Mouse (Mus musculus): ENCODE results near the gene Tm6sf2. TPM values are rescaled to one million over a fixed set of nuclear protein-coding genes. Genes with fewer than 3 reads are reported as not detected.

Tm6sf2 gene
- polyA plus RNA-seq, 1 experiment from 2014 or later: 2.1 TPM

DNA sequence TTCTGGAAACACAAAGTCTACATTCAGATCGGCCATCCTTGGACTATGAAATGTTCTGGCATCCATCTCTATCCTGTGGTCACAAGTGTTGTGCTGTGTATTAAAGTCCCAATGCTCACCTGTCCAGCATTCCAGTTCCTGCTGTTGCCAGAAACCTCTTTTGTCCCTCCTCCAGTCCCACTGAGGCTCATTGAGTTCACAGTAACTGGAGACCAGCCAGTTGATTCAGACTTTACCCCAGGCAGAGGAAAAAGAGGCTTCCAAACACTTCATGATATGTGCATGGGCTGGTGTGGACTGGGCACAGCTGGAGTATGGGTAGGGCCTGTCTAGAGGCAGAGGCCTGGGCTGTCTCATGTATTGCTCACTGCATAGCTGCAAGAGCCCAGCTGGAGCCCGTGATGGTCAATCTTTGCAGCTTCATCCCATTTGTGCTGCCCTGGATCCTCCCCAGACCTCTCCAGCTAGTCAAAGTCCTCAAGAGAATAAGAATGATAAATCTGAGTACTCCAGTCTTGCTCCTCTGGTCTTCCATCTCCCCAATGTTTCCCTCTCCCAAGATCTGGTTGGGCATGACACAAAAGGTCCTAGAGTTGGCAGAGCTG is 786 bp upstream of the Tm6sf2 start:
- H3K27ac ChIP-seq (replicated peaks): no peak overlapping the region

DNA sequence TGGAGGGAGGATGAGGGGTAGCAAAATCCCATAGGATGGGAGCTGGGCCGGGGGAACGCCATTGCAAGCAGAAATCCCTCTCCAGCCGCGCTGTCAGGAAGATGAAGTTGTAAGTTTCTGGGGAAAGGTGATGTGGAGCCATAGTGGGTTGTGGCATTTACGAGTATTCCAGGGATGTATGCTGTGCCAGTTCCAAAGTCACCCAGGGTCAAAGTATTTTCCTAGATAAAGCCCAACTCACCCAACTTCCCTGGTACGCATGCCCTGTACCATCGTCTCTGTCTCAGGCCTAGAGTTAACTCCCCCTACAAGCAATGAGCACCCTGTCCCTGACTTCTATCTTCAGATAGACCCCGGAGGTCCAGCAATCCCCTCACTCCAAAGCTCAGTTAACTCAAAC is 396 bp downstream of the Tm6sf2 start:
- Histone ChIP-seq H3K36me3 (peaks cover 38% of the 10 kb centered on the region), H3K27me3 (no peaks in the 10 kb centered on the region), H3K4me3 (replicated peaks) (peak overlapping the region; percentile 6; the same call in 1 of the 2 replicates), H3K9me3 (replicated peaks) (no peaks in the 10 kb centered on the region), H3K9ac (no peak overlapping the region), H3K4me1 (peaks cover 5% of the 10 kb centered on the region; the same call in 1 of the 2 replicates), H3K27ac (replicated peaks) (no peak overlapping the region), H3K4me2 (replicated peaks) (peak overlapping the region; percentile 40)
- no peak for ATAC-seq (ENCODE audit: insufficient number of reproducible peaks, low FRiP score, low TSS enrichment, low read depth)
- WGBS: 57% methylated on average over 8 of the region's 8 CpGs

More for the DNA sequence above, 786 bp upstream of the Tm6sf2 start:
- no peak overlapping the region for H3K4me3 ChIP-seq (replicated peaks)
- peaks cover 50% of the 10 kb centered on the region for H3K36me3 ChIP-seq
- H3K9ac ChIP-seq: no peak overlapping the region
- no peaks in the 10 kb centered on the region for H3K27me3 ChIP-seq
- peaks cover 5% of the 10 kb centered on the region; the same call in 1 of the 2 replicates for H3K4me1 ChIP-seq
- H3K4me2 ChIP-seq (replicated peaks): no peak overlapping the region; the same call in 1 of the 2 replicates
- WGBS: 89% methylated on average over 2 of the region's 2 CpGs
- H3K9me3 ChIP-seq (replicated peaks): no peaks in the 10 kb centered on the region
- no peak for ATAC-seq (ENCODE audit: insufficient number of reproducible peaks, low FRiP score, low TSS enrichment, low read depth)

DNA sequence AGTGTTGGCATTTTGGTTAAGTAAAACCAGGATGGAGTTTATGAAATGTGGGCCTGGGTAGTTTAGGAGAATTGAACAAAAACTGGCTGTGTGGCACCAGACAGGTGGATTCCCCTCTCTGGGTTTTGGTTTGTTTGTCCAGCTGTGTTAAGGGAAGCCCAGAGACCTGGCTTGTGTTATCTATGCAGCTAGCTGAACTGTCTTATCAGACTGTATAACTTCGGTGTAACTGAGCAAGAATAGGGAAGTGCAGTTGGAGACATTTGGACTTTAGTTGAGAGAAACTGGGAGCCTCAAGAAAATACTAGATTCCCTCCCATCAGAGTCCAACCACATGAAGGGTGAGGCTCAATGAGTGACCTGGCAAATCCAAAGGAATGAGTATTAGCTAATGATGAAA is 958 bp downstream of the Tm6sf2 start:
- Histone ChIP-seq H3K36me3 (peaks cover 33% of the 10 kb centered on the region), H3K9ac (no peak overlapping the region), H3K27ac (replicated peaks) (no peak overlapping the region), H3K4me3 (replicated peaks) (no peak overlapping the region), H3K9me3 (replicated peaks) (no peaks in the 10 kb centered on the region), H3K4me2 (replicated peaks) (no peak overlapping the region), H3K4me1 (peaks cover 5% of the 10 kb centered on the region; the same call in 1 of the 2 replicates), H3K27me3 (no peaks in the 10 kb centered on the region)
- ATAC-seq (ENCODE audit: insufficient number of reproducible peaks, low FRiP score, low TSS enrichment, low read depth): no peak
- WGBS: 83% methylated on average over 1 of the region's 1 CpGs

DNA sequence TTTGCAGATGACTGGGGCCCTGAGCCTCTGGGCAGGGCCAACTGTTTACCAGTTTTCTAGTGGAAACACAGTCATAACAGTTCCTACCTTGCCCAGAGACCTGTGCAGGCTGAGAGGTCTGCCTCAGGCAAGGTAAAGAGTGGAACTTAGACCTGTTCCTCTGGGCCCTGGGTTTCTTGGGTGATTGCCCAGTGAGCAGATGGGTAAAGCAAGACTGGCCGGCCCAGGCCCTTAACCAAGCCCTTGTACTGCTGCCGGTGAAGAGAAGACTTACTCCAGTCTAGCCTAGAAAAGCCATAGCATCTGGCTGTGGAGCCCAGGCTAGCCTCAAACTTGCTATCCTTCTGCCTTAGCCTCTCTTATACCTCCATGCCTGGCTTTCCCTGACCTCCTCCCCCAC is 9.3 kb downstream of the Tm6sf2 start:
- Histone ChIP-seq H3K9me3 (replicated peaks) (no peaks in the 10 kb centered on the region), H3K27me3 (peaks cover 55% of the 10 kb centered on the region), H3K27ac (replicated peaks) (no peak overlapping the region), H3K36me3 (no peaks in the 10 kb centered on the region), H3K4me2 (replicated peaks) (no peak overlapping the region), H3K4me3 (replicated peaks) (no peak overlapping the region), H3K4me1 (peaks cover 23% of the 10 kb centered on the region), H3K9ac (no peak overlapping the region)
- ATAC-seq (ENCODE audit: insufficient number of reproducible peaks, low FRiP score, low TSS enrichment, low read depth): no peak
- WGBS: 72% methylated on average over 2 of the region's 2 CpGs

DNA sequence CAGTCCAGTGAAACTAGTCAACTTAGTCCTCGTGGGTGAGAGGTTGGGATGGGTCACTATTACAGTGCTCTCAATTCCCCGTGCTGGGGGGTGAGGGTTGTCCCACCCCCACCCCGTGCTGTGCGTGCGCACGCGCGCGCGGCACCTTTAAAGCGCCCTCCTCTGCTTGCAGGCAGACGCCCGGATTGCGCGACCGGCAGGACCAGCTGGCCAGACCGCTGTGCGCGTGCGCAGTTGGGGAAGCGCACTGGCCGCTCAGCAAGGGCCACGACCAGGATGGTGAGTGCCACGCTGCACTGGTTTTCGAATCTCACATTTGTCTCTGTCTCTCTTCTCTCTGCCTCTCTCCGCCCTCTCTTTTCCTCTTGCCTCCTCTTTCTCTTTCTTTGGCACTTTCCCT is 10.6 kb downstream of the Tm6sf2 start, which contains the start of gene Hapln4:
TSS of gene Hapln4 (plus strand) at position 173 of the 400 bp plus-strand sequence.
- Histone ChIP-seq H3K9me3 (replicated peaks) (no peaks in the 10 kb centered on the region), H3K9ac (peak within 1 kb of the TSS; percentile 6; the same call in 1 of the 2 replicates), H3K36me3 (no peaks in the 10 kb centered on the region), H3K4me1 (peaks cover 29% of the 10 kb centered on the region), H3K27me3 (peaks cover 68% of the 10 kb centered on the region), H3K4me3 (replicated peaks) (peak within 1 kb of the TSS; percentile 40), H3K27ac (replicated peaks) (no peak within 1 kb of the TSS), H3K4me2 (replicated peaks) (peak within 1 kb of the TSS; percentile 66)
- WGBS: under 1% methylated on average over 26 of the region's 26 CpGs
- no peak for ATAC-seq (ENCODE audit: insufficient number of reproducible peaks, low FRiP score, low TSS enrichment, low read depth)

DNA sequence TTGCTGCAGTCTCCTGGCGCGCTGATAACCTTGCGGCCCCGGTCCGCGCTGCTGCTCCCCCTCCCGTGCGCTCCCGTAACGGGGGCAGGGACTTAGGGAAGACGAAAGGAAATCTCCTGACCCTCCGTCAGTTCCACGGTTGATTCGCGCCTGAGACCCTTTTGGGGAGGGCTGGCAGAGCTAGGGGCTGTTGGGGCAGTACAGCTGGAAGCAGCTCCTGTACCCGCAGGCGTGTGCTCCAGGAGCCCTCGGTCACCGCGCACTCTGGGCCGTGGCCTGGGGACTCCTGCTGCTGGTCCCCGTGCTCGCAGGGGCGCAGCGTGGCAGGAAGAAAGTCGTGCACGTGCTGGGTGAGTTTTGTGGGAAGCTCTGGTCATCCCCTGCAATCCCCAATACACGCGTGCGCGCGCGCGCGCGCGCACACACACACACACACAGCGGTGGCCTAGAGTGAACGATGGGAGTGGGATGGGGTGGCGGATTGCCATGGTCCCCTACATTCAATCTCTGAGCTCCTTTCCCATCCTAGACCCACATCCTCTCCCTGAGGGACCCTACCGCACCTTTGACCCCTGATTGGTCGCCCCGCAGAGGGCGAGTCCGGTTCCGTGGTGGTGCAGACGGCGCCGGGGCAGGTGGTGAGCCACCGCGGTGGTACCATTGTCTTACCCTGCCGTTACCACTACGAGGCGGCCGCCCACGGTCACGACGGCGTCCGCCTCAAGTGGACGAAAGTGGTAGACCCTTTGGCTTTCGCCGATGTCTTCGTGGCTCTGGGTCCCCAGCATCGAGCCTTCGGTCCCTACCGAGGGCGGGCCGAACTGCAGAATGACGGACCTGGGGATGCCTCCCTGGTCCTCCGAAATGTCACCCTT is 11.7 kb downstream of the Tm6sf2 start:
- peaks cover 79% of the 10 kb centered on the region for H3K27me3 ChIP-seq
- peak overlapping the region; percentile 40 for H3K4me3 ChIP-seq (replicated peaks)
- ATAC-seq (ENCODE audit: insufficient number of reproducible peaks, low FRiP score, low TSS enrichment, low read depth): no peak; the same call in 1 of the 2 replicates
- peak overlapping the region; percentile 66 for H3K4me2 ChIP-seq (replicated peaks)
- 2% methylated on average over 71 of the region's 71 CpGs for WGBS
- H3K4me1 ChIP-seq: peaks cover 30% of the 10 kb centered on the region
- H3K9ac ChIP-seq: peak overlapping the region; percentile 6; the same call in 1 of the 2 replicates
- H3K9me3 ChIP-seq (replicated peaks): no peaks in the 10 kb centered on the region
- no peak overlapping the region for H3K27ac ChIP-seq (replicated peaks)
- H3K36me3 ChIP-seq: no peaks in the 10 kb centered on the region

DNA sequence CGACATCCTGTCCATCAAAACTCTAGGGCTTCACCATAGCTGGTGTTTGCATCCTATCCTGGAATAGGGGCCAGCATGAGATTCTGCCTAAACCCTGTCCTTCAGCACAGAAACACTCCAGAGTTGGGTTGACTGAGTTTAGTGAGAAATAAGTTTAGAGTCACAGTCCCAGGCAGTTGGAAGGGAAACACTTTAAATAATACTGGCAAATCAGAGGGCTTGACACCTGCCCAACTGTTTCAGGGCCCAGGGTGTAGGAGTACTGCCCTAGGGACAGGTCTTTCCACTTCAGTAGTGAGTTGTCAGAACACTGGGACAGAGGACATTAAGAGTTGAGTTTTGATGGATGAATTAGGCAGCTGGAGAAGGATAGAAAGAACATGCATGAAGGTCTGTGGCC is 13.4 kb downstream of the Tm6sf2 start:
- Histone ChIP-seq H3K9me3 (replicated peaks) (no peaks in the 10 kb centered on the region), H3K4me2 (replicated peaks) (no peak overlapping the region), H3K36me3 (no peaks in the 10 kb centered on the region), H3K27ac (replicated peaks) (no peak overlapping the region), H3K4me3 (replicated peaks) (no peak overlapping the region), H3K27me3 (peaks cover 93% of the 10 kb centered on the region), H3K4me1 (peaks cover 30% of the 10 kb centered on the region), H3K9ac (no peak overlapping the region)
- 39% methylated on average over 1 of the region's 1 CpGs for WGBS
- no peak for ATAC-seq (ENCODE audit: insufficient number of reproducible peaks, low FRiP score, low TSS enrichment, low read depth)

DNA sequence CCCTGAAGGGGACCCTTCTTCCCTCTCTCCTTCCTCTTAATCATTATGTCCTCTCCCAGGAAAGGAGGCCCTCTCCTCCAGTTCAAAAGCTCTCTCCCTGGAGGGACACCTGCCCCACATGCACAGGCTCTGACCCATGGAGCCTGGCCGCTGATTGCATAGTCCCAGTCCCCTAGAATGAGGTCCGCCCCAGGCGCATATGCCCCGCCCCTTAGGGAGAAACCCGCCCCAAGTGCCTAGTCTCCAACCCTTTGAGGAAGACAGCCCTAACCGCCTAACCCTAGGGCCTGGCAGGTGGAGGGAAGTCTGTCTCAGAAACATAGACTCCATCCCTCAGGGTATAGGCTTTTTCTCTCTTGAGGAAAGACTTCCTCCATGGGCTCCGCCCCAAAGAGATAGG is 14.5 kb downstream of the Tm6sf2 start:
- ATAC-seq (ENCODE audit: insufficient number of reproducible peaks, low FRiP score, low TSS enrichment, low read depth): no peak
- WGBS: 3% methylated on average over 7 of the region's 7 CpGs
- Histone ChIP-seq H3K27me3 (peaks cover 90% of the 10 kb centered on the region), H3K4me1 (peaks cover 30% of the 10 kb centered on the region), H3K9ac (no peak overlapping the region), H3K4me3 (replicated peaks) (no peak overlapping the region), H3K27ac (replicated peaks) (no peak overlapping the region), H3K36me3 (no peaks in the 10 kb centered on the region), H3K9me3 (replicated peaks) (no peaks in the 10 kb centered on the region), H3K4me2 (replicated peaks) (no peak overlapping the region)

DNA sequence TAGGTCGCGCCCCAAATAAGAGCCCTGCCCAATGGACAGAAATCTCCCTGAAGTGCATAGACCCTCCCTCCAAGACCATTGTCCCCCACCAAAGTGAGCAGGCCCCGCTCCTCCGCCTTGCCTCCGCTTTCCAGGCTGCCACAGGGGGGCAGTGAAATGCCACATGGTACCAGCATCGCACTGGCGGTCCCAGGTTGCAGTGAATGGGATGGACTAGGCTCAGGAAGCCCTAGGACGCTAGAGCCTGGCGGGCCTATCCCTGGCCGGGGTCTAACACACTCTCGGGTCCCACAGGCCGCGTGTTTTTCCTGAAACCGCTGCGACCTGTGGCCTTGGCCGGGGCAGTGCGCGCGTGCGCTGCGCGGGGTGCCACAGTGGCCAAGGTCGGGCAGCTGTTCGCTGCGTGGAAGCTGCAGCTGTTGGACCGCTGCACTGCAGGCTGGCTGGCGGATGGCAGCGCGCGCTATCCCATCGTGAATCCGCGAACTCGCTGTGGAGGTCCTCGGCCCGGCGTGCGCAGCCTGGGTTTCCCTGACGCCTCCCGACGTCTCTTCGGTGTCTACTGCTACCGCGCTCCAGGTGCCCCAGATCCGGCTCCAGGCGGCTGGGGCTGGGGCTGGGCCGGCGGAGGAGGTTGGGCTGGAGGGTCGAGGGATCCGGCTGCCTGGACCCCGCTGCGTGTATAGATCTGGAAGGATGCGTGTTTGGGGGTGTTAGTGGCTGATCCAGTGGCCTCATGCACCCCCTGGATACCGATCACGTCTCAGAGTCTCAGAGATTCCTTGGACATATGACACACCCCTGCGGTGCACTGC is 15.3 kb downstream of the Tm6sf2 start:
- Histone ChIP-seq H3K4me1 (peaks cover 29% of the 10 kb centered on the region), H3K27me3 (peaks cover 84% of the 10 kb centered on the region), H3K27ac (replicated peaks) (no peak overlapping the region), H3K9me3 (replicated peaks) (no peaks in the 10 kb centered on the region), H3K4me3 (replicated peaks) (peak overlapping the region; percentile 40), H3K9ac (peak overlapping the region; percentile 28), H3K36me3 (no peaks in the 10 kb centered on the region), H3K4me2 (replicated peaks) (peak overlapping the region; percentile 66)
- 4% methylated on average over 56 of the region's 56 CpGs for WGBS
- 0 out of 2 replicates have a peak, but pooled peaks have one; percentile 40 for ATAC-seq (ENCODE audit: insufficient number of reproducible peaks, low FRiP score, low TSS enrichment, low read depth)

DNA sequence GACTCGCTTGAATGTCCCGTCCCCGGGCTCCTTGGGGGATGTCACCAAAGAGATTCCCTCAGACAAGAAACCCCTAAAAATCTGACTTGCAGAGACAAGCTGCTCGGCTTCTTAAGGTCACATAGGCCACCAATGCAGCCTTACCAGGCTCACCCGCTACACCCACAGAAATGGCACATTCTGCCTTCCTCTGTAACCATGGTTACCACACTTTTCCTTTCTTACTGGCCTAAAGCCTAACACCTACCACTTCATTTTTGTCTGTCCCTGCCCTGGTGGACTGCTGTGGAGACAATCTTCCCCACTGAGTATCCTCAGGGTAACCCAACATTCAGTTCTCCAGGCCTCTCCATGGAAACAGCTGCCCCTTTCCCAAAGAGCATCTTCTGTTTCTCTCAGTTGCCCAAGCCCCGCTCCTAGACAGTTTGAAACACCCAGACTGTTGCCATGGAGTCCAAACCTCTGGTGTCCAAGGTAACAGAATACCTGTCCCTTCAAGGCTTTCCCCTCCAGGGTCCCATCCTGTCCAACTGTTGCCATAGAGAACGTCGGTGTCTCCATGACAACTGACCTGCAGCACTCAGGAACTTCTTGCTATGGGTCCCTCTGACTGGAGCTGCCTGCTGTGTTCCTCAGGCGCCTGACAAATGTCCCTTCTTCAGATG is 16.7 kb downstream of the Tm6sf2 start:
- Histone ChIP-seq H3K4me3 (replicated peaks) (no peak overlapping the region), H3K4me1 (peaks cover 15% of the 10 kb centered on the region), H3K36me3 (no peaks in the 10 kb centered on the region), H3K4me2 (replicated peaks) (no peak overlapping the region), H3K9me3 (replicated peaks) (no peaks in the 10 kb centered on the region), H3K9ac (no peak overlapping the region), H3K27me3 (peaks cover 76% of the 10 kb centered on the region), H3K27ac (replicated peaks) (no peak overlapping the region)
- no peak for ATAC-seq (ENCODE audit: insufficient number of reproducible peaks, low FRiP score, low TSS enrichment, low read depth)
- WGBS: 58% methylated on average over 9 of the region's 9 CpGs
